Mouse (Mus musculus) embryonic fibroblast, embryonic 13.5 days (primary cell): ENCODE results near the gene Mpdz. TPM values are rescaled to one million over a fixed set of nuclear protein-coding genes. Genes with fewer than 3 reads are reported as not detected.

Experiments
- H3K27ac ChIP-seq: 2 replicates; pipeline ENCODE4 v1.5.1; 2012; ENCODE audit warnings: low read length, control low read depth, inconsistent platforms; ENCODE audit not compliant: insufficient read depth
- H3K4me1 ChIP-seq: 2 replicates; pipeline ENCODE4 v1.6.1; 2011; ENCODE audit warnings: low read length; ENCODE audit not compliant: control insufficient read depth, insufficient read depth
- H3K4me3 ChIP-seq: 2 replicates; pipeline ENCODE4 v1.5.1; 2011; ENCODE audit warnings: mild to moderate bottlenecking, control low read depth, low read length; ENCODE audit not compliant: insufficient read depth
- CTCF ChIP-seq: IDR thresholded peaks from 2 replicates; pipeline ENCODE4 v1.5.1; 2011; ENCODE audit warnings: mild to moderate bottlenecking, control low read depth, low read length, moderate library complexity, borderline replicate concordance; ENCODE audit not compliant: insufficient read depth
- POLR2A ChIP-seq: IDR thresholded peaks from 2 replicates; pipeline ENCODE4 v1.6.1; 2011; ENCODE audit warnings: low read depth, mild to moderate bottlenecking, control low read depth, low read length, moderate library complexity
- polyA plus RNA-seq: library from polyadenylated mRNA; stranded (reverse); fragments of >200 nt; gene quantifications from 2 replicates; pipeline ENCODE4 v1.2.4, GENCODE M21; 2011; ENCODE audit warnings: low read depth; ENCODE audit not compliant: missing spikeins, insufficient read length

Mpdz gene
- polyA plus RNA-seq, result 54.6 and 59.9 TPM in 2 replicates

- peak within 1 kb of the TSS; percentile 65 for H3K4me3 ChIP-seq
- TF ChIP-seq CTCF (no peak), POLR2A (peak; percentile 36)
Measured at GRCm38 (mm10) chr4:81442078-81442981, at the start of gene Mpdz. Gene Mpdz, minus strand, starts transcription at chr4:81442815.

DNA sequence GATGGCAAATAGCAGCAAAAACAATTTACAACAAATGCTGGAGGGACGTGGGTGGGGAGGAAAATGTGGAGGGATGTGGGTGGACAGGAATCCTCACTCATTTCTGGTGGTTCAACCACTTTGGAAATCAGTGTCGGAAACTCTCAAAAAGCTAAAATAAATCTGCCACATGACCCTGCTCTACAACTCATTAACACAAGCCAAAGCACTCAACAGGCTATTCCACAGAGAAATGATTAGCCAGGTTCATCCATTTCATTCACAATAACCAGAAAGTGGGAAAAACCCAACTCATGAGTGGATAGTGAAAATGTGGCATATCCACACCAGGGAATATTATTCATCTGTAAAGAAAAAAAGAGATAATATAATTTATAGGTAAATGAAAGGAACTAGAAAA lies 47.9 kb upstream of the Mpdz start:
- Histone ChIP-seq H3K4me1 (no peaks in the 10 kb centered on the region), H3K4me3 (no peak overlapping the region), H3K27ac (no peak overlapping the region)
- TF ChIP-seq CTCF (no peak), POLR2A (no peak)

More at GRCm38 (mm10) chr4:81442078-81442981, at the start of gene Mpdz:
- Histone ChIP-seq H3K27ac (peak within 1 kb of the TSS; percentile 73), H3K4me1 (0 out of 2 replicates have a peak, but pooled peaks cover 3% of the 10 kb centered on the region)

DNA sequence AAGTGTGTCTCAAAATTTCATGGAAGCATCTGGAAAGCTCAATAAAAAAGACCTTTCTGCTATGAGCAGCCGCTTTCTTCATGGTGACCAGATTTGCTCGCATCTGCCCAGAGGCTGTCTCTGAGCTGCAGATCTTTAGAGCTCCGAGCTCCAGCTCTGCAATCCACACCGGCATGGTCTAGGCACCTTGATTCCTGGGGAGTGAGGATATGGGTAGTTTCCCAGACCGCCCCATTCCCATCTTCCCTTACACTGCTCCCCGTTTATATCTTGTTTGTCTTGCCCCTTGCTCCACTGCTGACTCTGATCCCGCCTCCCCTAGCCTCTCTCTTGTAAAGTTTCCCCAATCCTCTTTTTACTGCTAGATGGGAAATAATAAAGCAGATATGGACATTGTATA lies 42.0 kb upstream of the Mpdz start:
- H3K27ac ChIP-seq, result no peak overlapping the region

DNA sequence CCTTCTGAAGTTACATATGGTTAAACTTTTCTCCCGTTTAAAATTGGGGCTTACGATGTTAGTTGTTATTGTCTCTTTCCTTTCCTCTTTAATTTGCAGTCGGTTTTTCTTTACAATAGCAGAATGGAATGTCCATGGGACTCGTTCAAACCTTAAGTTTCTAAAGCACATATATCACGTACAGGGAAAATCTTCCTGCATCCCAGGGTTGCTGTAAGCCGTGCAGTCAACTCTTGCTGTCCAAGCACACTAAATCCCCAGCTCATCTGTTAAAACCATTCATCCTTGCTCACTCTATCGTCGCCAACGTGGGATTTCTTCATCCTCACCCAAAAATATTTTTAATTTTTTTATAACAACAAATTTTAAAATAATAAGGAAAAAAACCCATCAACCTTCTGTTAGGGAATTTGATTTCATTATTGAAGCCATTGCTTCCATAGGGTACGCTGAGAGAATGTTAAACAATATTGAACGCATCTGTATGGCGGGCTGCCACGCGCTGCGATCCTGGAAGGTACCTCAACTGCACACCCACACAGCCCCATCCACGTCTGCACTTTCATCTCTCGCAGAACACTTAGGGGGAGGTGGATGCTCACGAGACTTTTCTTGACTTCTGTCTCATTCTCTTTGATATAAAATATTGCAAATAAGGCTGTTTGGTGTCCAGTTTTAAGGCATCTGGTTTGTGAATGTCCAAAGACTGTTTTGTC lies 41.4 kb upstream of the Mpdz start:
- Histone ChIP-seq H3K4me1 (peaks cover 2% of the 10 kb centered on the region; the same call in 1 of the 2 replicates), H3K4me3 (no peak overlapping the region), H3K27ac (no peak overlapping the region)
- no peak for TF ChIP-seq CTCF
- TF ChIP-seq POLR2A, result no peak

More for the DNA sequence above, 42.0 kb upstream of the Mpdz start:
- Histone ChIP-seq H3K4me1 (peaks cover 2% of the 10 kb centered on the region; the same call in 1 of the 2 replicates), H3K4me3 (peak overlapping the region; percentile 10; the same call in 1 of the 2 replicates)
- TF ChIP-seq CTCF (no peak), POLR2A (no peak)

DNA sequence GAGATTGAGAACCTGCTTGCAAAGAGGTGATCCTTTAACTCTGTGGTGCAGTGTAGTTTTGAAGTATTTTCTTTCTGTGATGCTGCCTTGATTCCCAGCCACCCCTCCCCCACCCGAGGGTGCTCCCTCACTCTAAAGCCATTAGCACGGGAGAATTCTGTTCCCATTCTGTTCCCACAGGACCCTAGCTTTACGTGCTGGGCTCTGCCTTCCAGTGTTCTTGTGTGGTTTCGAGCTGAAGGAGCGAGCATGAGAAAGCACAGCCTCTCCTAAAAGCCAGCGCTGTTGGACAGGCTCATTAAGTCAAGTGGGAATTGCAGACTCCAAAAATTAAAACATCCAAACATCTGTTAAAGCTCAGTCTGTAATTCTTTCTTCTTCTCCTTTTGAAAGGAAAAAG lies 40.5 kb upstream of the Mpdz start:
- no peak for TF ChIP-seq POLR2A
- no peak for TF ChIP-seq CTCF
- Histone ChIP-seq H3K4me1 (peaks cover 2% of the 10 kb centered on the region; the same call in 1 of the 2 replicates), H3K4me3 (no peak overlapping the region), H3K27ac (no peak overlapping the region)

GRCm38 (mm10) chr4:81466821-81467220 lies 24.2 kb upstream of the Mpdz start:
- no peaks in the 10 kb centered on the region for H3K4me1 ChIP-seq
- TF ChIP-seq POLR2A, result no peak
- TF ChIP-seq CTCF, result no peak
- no peak overlapping the region for H3K4me3 ChIP-seq
- no peak overlapping the region for H3K27ac ChIP-seq

DNA sequence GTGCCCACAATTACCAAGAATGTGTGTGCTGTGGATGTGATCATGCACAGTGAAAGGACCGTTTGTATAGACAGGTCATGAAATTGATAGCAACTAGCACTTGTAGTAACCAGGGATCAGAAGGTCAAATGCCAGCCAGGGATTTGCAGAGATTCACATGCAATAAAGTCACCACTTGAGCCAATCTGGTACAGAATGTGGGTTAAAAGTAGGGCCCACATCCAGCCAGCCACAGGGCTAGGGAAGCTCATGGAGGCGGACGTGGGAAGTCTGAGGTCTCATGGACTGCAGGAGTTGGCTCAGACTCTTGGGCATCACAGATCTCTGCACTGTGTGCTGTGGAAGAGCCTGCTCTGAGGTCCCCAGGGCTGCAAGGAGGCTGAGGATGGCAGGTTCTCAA lies 22.6 kb upstream of the Mpdz start:
- Histone ChIP-seq H3K27ac (no peak overlapping the region), H3K4me1 (no peaks in the 10 kb centered on the region), H3K4me3 (no peak overlapping the region)
- no peak for TF ChIP-seq POLR2A
- no peak for TF ChIP-seq CTCF

DNA sequence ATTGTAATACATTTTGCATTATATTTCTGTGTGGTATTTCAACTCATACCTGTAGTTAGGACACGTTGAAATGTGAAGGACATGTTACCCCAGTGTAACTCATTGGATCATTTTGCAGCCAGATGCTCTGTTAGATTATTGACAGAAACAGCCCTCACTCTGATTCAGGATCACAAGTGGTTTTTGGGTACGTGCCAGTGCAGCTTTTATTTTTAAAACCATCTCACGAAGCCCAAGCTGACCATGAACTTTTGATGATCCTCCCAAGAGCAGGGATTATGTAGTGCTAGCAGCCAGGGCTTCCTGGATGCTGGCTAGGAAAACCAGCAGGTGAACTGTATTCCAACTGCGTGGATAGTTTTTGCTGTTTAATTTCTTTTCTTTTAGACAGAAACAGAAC lies 19.6 kb upstream of the Mpdz start:
- TF ChIP-seq POLR2A (no peak), CTCF (no peak)
- H3K4me1 ChIP-seq, result no peaks in the 10 kb centered on the region

GRCm38 (mm10) chr4:81458921-81459320 lies 16.3 kb upstream of the Mpdz start:
- TF ChIP-seq POLR2A, result no peak
- TF ChIP-seq CTCF, result no peak
- H3K27ac ChIP-seq, result no peak overlapping the region
- no peaks in the 10 kb centered on the region for H3K4me1 ChIP-seq
- H3K4me3 ChIP-seq, result no peak overlapping the region

More for the DNA sequence above, 19.6 kb upstream of the Mpdz start:
- no peak overlapping the region for H3K27ac ChIP-seq
- H3K4me3 ChIP-seq, result no peak overlapping the region
